Mouse (Mus musculus) olfactory bulb, adult 2 months (tissue): Measurements from ENCODE around the gene P3h3.

ENCODE experiments used
- CTCF ChIP-seq: fragments of 200-500 bp; IDR thresholded peaks from 2 replicates; pipeline ENCODE4 v1.5.1; 2012; ENCODE audit warnings: low read depth, mild to moderate bottlenecking, low read length, moderate library complexity; ENCODE audit not compliant: insufficient read depth
- POLR2A ChIP-seq: fragments of 200-500 bp; IDR thresholded peaks from 2 replicates; pipeline ENCODE4 v1.6.1; 2012; ENCODE audit warnings: mild to moderate bottlenecking, low read depth, low read length, moderate library complexity; ENCODE audit not compliant: insufficient read depth

DNA sequence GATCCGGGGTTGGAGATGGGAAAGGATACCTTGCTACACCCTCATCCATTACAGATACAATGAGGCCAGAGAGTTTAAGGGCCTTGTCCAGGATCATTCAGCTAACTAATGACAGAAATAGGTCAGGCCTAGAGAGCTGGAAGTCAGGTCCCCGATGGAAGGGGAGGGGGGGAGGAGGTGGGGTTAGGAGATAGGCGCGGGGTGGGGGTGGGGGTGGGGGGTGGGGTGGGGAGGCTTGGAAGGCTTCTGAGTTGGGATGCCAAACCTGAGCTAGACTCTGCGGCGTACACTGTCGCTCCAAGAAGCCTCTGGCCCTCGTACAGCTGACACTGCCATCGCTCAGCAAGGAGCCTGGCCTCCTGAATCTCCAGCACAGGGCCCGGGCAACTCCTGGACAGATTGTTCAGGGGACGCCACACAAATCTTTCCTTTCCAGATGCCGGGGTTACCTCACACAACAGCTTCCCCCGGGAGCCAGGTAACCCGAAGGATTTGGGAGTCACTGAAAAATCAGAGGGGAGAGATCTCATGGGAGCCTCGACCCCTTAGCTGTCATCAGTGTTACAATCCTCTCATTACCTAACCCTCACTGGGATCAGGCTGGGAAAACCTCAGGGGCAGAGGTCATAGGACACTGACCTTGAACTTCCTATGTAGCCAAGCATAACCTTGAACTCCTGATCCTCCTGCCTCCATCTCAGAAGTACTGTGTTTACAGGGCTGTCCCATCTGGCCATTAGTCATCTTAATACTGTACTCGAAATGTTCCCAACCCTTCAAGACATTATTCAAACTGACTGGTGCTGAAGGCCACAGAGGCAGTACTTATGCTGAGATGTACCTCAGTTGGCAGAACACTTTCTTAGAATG lies 47.7 kb upstream of the P3h3 start:
- TF ChIP-seq CTCF (no peak), POLR2A (no peak)
